Mouse (Mus musculus) gastrocnemius, adult 2 months (tissue): Measurements from ENCODE around the gene Dnajb1. TPM values are rescaled to one million over a fixed set of nuclear protein-coding genes. Genes with fewer than 3 reads are reported as not detected.
A peak's percentile ranks its signal among the peaks of the same experiment; 100 is the strongest.

ENCODE experiments used
- DNase-seq: peaks from one replicate; pipeline ENCODE4 v3.0.0; 2022
- H3K27ac ChIP-seq: fragments of 200-600 bp; 2 replicates; pipeline ENCODE4 v1.8.1; 2022; ENCODE audit warnings: mild to moderate bottlenecking
- H3K4me3 ChIP-seq: fragments of 200-600 bp; 2 replicates; pipeline ENCODE4 v1.8.1; 2022; ENCODE audit warnings: mild to moderate bottlenecking, moderate library complexity
- CTCF ChIP-seq: fragments of 200-600 bp; IDR thresholded peaks from 2 replicates; pipeline ENCODE4 v1.8.1; 2022; ENCODE audit warnings: antibody characterized with exemption, mild to moderate bottlenecking, moderate library complexity
- intact Hi-C: fragments of 180-260 bp; cut with DNase I; formaldehyde crosslinking; loops from one replicate; pipeline ENCODE4 v1.15.1; 2025
- total RNA-seq, 2 experiments: library from RNA; stranded (reverse); gene quantifications; 2 replicates each; pipeline ENCODE4 v1.2.3; 2021

Dnajb1 gene
- total RNA-seq, 2 experiments from 2014 or later = 3.6 to 11.8 TPM

DNA sequence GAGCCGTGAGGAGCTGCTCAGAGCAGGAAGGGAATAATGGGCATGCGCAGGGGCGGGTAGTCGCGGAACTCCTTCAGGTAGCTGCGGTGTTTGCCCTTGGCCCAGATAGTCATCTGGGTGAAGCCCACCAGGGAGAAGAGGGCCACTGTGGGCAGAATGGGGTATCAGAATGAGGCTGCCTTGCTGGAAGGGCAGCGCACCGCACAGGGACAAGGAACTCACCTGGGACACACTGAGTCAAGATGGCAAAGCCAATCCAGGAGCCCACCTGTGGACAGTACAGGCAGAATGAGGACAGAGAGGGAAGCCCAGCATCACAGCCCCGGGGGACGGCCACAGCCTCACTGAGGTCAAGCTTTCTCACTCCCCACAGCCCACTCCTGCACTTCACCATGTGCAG, 36.2 kb upstream of the Dnajb1 start:
- peak; percentile 15 for DNase-seq
- Histone ChIP-seq H3K27ac (peak overlapping the region; percentile 97), H3K4me3 (peak overlapping the region; percentile 77)
- TF ChIP-seq CTCF = no peak
- intact Hi-C loops = no loop called here

DNA sequence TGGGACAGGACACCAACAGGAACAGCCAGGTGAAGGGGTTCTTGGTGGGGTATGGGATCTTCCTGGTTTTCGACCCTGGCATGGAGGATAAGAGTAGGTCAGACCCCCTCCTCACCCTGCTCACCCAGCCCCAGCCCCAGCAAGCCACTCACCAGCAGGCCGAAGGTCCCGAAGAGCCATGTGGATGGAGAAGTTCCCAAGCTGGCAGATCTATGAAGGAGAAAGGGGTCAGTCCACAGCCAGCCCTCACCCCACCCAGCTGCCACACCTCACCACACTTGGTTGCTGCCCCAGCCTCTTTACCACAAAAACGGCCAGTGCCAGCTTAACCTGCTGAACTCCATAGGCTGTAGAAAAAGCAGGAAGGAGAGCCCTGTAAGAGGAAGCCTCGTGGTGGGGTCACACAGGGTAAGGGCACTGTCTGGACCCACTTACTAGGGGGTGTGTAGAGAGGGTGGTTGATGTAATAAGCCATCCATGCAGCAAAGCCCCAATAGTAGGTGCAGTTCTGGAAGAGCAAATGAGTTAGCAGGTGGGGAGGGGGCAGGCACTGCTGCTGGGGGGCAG, 35.7 kb upstream of the Dnajb1 start:
- TF ChIP-seq CTCF = no peak
- intact Hi-C loops = no loop called here
- peak; percentile 14 for DNase-seq

DNA sequence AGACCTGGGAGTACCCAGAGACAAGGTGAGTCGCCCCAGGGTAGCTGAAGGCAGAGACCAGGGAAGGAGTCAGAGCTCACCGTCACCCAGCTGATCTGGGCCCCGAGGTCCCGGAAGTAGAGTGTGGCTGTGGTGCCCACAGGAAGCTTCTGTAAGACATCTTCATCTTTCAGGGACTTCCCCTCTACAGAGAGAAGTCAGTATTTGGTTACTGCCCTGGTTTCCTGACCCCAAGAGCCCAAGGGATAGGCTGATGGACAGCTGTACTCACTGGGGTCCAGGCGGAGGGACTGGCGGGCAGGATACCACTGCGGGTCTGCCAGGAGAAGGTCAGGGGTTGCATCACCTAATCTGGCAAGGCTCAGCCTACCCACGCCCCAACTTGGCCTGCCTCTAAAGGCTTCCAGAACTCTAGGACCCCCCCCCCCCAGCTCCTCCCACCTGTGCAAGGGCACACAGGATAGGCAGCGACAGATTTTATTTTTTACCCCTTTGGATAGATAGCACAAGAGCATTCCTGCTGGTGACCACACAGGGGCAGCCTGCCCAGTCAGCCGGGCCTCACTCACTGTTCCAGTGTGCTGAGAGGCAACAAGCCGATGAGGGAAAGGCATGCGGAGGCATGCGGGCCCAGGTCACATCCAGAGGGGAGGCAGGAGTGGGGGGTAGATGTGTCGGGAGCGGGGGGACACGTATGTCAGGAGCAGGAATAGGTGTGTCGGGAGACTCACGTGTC, 34.7 kb upstream of the Dnajb1 start:
- TF ChIP-seq CTCF = peak; percentile 42; the same call in 1 of the 2 replicates
- peak overlapping the region; percentile 97 for H3K27ac ChIP-seq
- intact Hi-C loops = no loop called here
- H3K4me3 ChIP-seq = peak overlapping the region; percentile 77
- DNase-seq = peak; percentile 86

More for the DNA sequence above, 35.7 kb upstream of the Dnajb1 start:
- H3K27ac ChIP-seq = peak overlapping the region; percentile 97
- peak overlapping the region; percentile 77 for H3K4me3 ChIP-seq

DNA sequence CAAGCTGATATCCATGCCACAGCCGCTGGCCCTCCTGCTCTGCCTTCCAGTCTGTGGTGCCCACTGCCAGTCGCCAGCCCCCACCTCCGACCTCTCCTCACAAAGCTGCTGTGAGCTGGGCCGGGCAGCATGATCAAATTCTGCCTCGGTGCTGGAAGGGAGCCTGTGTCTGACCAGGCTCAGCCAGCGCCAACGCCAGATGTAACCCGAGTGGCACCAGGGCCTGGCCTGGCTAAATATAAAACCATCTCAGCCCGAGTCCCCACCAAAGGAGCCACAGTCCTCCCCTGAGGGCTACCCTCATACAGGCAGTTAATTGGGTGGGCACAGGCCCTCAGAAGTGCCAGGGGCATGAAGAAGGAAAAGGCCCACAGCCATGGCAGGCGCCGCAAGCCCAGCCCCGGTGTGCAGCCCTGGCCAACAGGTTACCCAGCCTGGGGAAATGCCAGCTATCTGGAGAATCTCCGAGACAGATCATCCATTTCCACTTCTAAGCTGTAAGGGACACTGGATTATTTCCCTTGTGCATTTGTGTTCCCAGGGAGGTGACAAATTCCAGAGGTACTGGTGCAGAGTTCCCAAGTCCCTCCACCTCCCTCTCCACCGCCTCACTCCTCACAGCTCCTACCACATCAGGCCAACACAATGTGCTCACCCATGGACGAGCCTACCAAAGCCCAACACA, 33.2 kb upstream of the Dnajb1 start:
- DNase-seq = peak; percentile 90
- no peak for TF ChIP-seq CTCF
- intact Hi-C loops = no loop called here
- H3K27ac ChIP-seq = peak overlapping the region; percentile 97
- peak overlapping the region; percentile 77 for H3K4me3 ChIP-seq

DNA sequence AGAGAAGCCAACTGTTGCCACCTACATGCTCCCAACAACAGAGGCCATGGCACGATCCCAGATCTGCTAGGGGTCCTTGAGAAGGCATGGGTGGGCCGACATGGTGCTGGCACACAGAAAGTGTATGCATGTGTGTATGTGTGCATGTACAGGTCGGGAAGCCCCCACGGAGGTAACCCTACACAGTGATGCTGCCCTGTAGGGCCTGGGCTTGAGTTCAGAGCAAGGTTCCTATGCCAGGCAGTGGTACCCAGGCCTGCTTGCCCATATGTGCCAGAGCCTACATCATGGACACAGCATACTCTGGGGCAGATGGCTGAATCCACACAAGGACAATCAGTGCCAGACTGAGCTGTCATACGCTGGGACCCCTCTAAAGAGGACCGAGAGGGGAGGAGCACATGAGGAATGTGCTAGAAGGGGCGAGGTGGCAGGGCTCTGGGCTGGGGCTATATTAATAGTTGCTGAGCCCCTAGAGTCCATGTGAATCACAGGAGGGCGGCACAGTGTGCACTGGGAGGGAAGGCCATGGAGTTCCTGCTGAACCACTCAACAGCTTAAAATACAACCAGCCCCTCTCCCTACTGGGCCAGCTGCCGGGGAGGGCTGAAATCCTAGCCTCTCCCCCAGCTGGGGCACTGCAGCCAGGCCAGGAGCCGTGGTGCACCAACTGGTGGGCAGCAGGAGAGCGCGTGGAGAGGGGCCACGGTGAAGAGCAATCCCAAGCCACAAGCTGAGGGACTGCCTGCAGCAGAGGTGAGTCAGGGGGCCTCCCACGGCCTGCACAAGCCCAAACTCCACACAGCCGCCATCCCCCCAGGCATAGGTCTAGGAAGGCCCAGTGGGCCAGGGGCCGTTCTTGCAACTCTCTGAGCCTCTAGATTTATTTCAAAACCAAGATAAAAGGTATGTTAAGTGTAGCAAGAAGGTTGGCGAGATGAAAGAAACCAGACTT, 32.2 kb upstream of the Dnajb1 start:
- peak; percentile 91 for DNase-seq
- Histone ChIP-seq H3K4me3 (peak overlapping the region; percentile 77), H3K27ac (peak overlapping the region; percentile 97)
- intact Hi-C loops = no loop called here
- no peak for TF ChIP-seq CTCF

DNA sequence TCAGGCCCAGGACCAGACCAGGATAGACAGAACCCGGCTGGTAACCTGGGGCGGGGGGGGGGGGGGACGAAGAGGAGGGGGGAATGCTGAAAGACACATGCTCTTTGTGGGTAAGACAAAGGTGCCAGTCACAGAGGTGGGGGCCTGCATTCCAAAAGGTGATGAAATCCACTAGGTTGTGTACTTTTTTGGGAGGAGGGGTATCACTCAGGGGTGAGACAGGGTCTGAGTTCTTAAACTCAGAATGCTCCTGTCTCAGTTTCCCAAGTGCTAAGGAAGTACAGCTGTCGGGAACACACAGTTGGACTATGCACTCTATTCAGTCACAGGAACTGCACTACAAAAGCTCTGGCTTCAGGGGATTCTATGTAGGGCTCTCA, 31.5 kb upstream of the Dnajb1 start:
- DNase-seq = no peak
- intact Hi-C loops = no loop called here
- Histone ChIP-seq H3K4me3 (peak overlapping the region; percentile 77), H3K27ac (peak overlapping the region; percentile 97)
- TF ChIP-seq CTCF = no peak

DNA sequence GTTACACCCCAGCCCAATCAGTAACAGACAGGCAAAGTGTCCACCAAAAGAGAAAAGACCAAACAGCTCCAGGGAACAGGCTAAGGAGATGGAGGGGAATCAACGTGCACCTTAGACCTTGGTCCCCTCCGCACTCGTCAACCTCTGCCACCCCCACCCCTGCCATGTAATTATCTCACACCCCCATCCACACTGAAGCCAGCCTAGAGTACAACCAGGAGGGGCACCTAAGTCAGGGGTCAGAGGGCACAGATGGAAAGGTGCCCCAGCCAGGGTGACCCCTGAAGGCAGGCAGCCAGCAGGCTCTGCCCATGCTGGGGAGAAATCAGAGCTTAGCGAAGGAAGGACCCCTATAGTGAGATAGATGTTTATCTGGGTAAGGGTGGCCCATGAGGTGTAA, 31.1 kb upstream of the Dnajb1 start:
- intact Hi-C loops = no loop called here

DNA sequence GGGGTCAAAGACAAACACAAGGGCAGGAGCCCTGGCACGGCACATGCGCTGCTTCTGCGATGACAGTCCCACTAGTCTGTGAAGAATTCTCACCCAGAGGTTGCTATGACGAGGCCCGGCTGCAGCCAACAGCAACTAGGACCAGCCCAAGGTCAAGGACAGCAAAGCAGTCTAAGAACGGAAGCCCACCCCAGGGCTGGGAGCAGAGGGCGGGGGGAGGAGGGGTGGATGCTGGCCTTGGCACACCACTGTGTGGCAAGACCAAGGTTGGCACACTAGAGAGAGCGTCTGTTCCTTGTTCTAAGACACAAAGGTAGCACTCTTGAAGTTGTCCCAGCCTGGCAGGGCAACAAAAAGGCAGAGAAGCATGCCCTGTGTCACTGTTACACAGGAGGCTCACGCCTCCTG, 30.6 kb upstream of the Dnajb1 start:
- intact Hi-C loops = no loop called here
- TF ChIP-seq CTCF = no peak
- Histone ChIP-seq H3K27ac (peak overlapping the region; percentile 97), H3K4me3 (peak overlapping the region; percentile 77)
- peak; percentile 70 for DNase-seq

More for the DNA sequence above, 31.1 kb upstream of the Dnajb1 start:
- Histone ChIP-seq H3K4me3 (peak overlapping the region; percentile 77), H3K27ac (peak overlapping the region; percentile 97)
- TF ChIP-seq CTCF = no peak
- DNase-seq = no peak

DNA sequence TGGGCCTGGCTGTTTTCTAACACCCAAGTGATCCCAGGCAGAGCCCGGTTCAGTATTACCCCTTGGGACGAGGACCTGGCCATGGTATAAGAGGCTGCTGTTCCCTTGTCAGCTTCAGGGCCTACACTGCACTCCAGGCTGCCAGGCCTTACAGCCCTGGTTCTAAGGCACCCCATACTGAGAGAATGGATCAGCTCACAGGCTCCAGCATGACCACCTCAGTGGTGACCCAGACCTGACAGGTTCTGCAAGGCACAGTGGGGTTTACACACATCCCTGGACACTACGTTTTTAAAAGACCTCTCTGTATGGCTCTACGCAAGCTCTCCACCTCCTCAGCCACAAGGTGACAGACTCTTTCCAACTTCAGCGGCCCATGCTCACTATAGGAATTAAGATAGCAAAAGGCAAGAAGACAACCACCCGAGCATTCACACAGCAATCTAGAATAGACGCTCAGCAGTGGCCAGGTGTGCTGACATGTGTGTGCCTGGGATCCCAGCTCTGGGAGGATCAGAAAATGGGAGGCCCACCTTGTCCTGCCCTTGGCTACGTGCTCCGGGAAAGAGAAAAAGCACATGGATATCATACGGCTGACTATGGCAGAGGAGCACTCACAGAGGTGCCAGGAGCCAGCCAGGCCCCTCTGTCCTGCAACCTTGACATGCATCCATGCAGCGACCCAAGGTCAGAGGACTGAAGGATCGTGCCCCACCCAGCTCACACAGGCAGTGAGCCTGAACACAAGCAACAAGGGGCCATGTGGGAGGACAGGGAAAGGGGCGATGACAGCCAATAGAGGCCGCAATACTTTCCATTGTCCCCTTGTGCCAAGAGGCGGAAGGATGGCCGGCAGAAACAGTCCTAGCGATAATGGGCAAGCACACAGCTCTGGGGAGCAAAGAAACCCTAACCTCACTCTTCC, 29.6 kb upstream of the Dnajb1 start:
- TF ChIP-seq CTCF = no peak
- no peak for DNase-seq
- peak overlapping the region; percentile 97 for H3K27ac ChIP-seq

DNA sequence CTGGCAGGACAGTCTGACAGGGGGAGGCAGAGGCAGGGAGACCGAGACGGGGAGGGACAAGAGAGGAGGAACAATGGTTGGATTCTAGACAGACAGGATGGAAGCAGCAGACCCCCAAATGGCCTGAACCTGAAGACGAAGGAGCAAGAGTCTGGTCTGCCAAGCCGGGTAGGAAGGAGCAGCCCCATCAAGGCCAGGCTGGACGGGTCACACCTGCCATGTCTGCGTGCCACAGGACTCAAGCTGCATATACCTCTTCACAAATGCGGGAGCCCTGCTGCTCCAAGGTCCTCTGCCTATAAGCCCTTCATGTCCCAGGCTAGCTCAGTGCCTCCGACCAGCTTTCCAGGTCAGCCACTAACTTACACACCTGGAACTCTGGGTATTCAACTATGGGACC, 28.3 kb upstream of the Dnajb1 start:
- DNase-seq = no peak
- intact Hi-C loops = no loop called here
- Histone ChIP-seq H3K4me3 (peak overlapping the region; percentile 77), H3K27ac (peak overlapping the region; percentile 97)
- no peak for TF ChIP-seq CTCF

More for the DNA sequence above, 29.6 kb upstream of the Dnajb1 start:
- peak overlapping the region; percentile 77 for H3K4me3 ChIP-seq
- intact Hi-C loops = no loop called here

DNA sequence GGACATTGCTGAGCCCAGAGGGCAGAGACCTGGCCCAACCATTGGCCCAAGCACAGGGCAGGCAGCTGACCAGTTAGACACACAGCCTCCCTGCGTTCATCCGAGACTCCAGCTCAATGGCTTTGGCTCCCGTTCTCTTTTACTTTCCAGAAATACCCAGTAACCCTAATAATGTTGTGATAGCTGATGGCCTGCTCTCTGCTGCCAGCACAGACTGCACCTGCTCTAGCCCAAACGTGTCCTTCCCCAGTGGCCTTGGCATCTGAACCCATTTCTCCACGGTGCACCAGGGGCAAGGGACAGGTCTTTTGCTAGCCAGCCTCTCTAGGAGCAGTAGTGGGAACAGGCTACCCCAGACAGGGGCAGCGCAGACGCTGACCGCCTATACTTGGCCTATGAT, 27.2 kb upstream of the Dnajb1 start:
- peak; percentile 83 for DNase-seq
- Histone ChIP-seq H3K27ac (peak overlapping the region; percentile 97), H3K4me3 (no peak overlapping the region)
- TF ChIP-seq CTCF = no peak
- intact Hi-C loops = no loop called here
